Mouse (Mus musculus) heart, postnatal 10 days (tissue): Measurements from ENCODE around the gene Hectd2. TPM values are rescaled to one million over a fixed set of nuclear protein-coding genes. Genes with fewer than 3 reads are reported as not detected.

Experiments
- DNase-seq, 2 experiments: peaks; one replicate each; pipeline ENCODE4 v3.0.0; 2021
- intact Hi-C: fragments of 180-260 bp; cut with DNase I; formaldehyde crosslinking; loops from one replicate; pipeline ENCODE4 v1.15.1; 2025
- total RNA-seq, 2 experiments: library from RNA; stranded (reverse); gene quantifications; 2 replicates each; pipeline ENCODE4 v1.2.3; 2021

Gene Hectd2
- total RNA-seq, 2 experiments from 2014 or later: 3.0 to 3.1 TPM

GRCm38 (mm10) chr19:36559331-36559730, 4.9 kb downstream of the Hectd2 start:
- DNase-seq: no peak
- intact Hi-C loops: loop anchor here (10.0 kb wide), 1 partner anchor 465 kb away; no protein-coding TSS in a partner anchor

GRCm38 (mm10) chr19:36560160-36560559, 5.7 kb downstream of the Hectd2 start:
- intact Hi-C loops: no loop called here

DNA sequence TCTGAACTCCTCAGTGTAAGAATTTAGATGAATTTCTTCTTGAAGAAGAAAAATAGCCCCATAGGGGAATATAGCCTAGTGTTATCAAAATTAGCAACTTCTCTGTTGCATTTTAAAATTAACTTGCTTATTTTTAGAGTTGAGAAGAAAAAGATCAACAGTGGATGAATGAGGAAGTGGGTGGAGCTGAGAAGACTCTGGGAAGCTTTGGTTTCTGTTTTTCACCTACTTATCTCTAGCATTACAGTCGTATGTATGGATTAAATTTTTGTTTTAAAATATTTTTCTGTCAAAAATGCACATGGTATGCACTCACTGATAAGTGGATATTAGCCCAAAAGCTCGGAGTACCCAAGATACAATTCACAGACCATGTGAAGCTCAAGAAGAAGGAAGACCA, 6.7 kb downstream of the Hectd2 start:
- DNase-seq: no peak
- intact Hi-C loops: no loop called here

More at GRCm38 (mm10) chr19:36560160-36560559, 5.7 kb downstream of the Hectd2 start:
- peak in 1 of 2 experiments; percentile 20 for DNase-seq

GRCm38 (mm10) chr19:36564396-36564795, 10.0 kb downstream of the Hectd2 start:
- no peak for DNase-seq
- intact Hi-C loops: no loop called here

DNA sequence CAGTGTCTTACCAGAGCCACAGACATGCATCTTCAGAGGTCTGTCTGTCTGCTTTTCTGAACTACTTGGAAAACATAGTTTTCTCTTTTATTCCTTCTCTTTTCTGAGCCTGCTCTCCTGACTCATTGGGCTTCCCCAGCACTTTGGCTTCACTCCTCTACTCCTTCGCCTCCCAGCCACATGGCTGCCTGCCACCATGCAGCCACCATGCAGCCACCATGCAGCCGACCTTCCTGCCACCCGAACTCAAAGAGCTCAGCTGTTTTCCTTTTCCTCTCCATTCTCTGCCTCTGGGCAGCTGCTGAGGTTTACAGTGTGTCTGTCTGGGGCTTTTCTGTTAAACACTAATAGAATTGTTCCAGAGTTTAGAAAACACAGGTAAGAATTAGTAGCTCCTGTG, 19.5 kb downstream of the Hectd2 start:
- DNase-seq: peak in 1 of 2 experiments; percentile 24
- intact Hi-C loops: no loop called here

GRCm38 (mm10) chr19:36575159-36575558, 20.7 kb downstream of the Hectd2 start:
- intact Hi-C loops: no loop called here
- no peak for DNase-seq

DNA sequence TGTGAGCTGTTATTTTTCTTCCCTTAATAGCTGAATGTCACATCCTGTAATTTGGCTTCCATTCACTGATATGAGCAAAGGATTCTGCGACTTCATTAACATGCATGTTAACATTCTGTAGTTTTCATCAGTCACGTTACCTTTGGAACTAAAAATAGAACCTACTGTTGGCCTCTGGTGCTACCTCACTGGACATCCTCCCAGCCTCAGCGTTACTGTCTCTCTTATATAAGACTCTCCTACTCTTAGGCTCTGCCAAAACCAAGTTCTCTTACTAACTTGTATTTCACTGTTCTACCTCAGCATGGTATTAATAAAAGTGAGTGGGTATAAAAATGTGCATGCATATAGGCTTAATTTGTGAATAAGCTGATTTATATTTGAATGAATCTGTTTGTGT, 26.4 kb downstream of the Hectd2 start:
- intact Hi-C loops: no loop called here
- DNase-seq: peak; percentile 19 to 26

GRCm38 (mm10) chr19:36582116-36582515, 27.7 kb downstream of the Hectd2 start:
- intact Hi-C loops: no loop called here
- no peak for DNase-seq

GRCm38 (mm10) chr19:36585505-36585904, 31.1 kb downstream of the Hectd2 start:
- intact Hi-C loops: no loop called here
- DNase-seq: no peak

DNA sequence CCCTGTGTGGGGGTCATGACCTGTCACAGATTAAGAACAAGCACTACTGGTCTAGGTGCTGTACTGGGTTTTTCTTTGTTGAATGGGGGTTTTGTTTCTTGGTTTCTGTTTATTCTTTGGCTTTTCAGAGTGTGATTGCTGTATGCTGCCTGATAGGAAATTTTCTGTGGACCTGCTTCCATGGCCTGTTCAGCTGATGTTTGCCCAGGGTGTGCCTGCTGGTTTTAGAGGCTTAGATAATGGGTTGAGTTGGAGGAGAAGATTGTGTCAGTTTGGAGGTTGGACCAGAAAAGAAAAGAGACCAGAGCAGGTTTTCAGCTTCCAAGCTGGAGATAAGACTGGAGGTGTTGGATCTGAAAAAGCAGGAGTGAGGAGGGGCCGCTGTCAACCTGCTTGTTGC, 40.0 kb downstream of the Hectd2 start:
- intact Hi-C loops: no loop called here
- DNase-seq: no peak

DNA sequence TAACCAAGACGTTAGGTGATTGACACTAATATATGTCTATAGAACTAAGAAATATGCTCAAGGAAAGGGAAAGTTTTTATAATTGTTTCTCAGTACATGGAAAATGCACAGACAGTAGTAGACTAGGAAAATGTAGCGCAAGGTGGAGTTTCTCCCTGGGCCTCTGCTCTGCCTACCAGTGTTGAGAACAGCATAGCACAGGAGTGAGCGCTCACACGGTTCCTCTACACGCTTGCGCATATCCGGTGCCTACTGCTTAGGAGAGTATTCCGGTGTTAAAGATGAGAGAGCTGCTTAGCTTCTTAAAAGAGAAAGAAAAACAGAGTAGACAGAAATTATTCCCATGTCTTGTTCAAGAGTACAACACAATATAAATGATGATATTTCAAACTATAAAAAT, 47.4 kb downstream of the Hectd2 start:
- intact Hi-C loops: no loop called here
- DNase-seq: no peak

GRCm38 (mm10) chr19:36602535-36603312, 48.3 kb downstream of the Hectd2 start:
- DNase-seq: no peak
- intact Hi-C loops: no loop called here

DNA sequence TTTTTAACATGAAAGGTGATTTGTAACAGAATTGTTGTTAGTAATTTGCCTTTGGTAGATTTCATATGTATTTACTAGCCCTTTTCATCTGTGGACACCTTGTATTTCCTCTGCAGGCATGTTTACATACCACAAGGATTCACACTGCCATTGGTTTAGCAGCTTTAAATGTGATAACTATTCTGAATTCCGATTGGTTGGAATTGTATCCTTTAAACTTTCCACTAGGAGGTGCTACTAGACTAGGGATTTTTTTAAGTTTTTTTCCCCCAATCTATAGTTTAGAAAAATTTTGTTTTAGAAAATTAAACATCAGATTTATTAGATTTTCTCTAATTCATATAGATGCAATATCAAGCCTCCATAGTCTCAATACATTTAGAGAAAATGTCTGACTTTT, 51.8 kb downstream of the Hectd2 start:
- intact Hi-C loops: loop anchor here (5.0 kb wide), 2 partner anchors 206 to 311 kb away; partner anchors contain the start of gene Fgfbp3
- DNase-seq: no peak

DNA sequence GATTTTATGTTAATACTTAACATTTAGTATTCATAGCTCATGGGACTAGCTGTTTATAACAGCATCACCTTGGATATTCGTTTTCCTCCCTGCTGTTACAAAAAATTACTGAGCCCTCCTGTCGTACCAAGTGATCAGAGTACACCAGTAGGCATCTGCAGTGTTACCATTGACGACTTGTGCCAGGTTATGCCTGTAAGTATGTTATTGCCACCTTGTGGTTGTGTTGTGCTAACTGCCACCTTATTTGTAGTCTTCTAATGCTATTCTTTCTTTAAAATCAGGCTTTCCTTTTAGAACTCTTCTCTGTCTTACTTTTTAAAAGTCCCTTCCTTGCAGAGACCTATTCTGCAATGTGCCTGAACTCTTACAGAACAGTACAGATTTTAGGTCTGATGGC, 54.8 kb downstream of the Hectd2 start:
- peak; percentile 12 for DNase-seq
- intact Hi-C loops: loop anchor here (5.0 kb wide), 2 partner anchors 203 to 308 kb away; partner anchors contain the start of gene Fgfbp3

- DNase-seq: no peak
- intact Hi-C loops: no loop called here
These were observed 55.9 kb downstream of the Hectd2 start for GRCm38 (mm10) chr19:36610309-36610708.

DNA sequence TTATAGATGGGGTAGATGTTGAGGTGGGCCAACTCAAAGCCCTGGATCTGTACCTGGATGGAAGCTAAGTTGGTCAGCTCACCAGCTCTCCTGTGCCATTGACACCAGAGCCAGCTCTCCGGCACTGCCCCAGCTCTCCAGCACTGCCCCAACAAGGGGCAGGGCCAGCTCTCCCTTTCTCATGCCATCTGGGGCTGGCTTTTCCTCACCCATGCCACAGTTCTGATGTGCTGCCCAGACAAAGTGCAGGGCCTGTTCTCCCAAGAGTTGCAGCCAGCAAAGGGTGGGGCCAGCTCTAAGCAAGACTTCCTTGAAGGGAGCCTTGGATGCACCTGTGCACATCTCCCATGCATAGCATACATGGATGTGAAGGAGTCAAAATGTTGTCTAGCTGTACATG, 71.5 kb downstream of the Hectd2 start:
- no peak for DNase-seq
- intact Hi-C loops: no loop called here

DNA sequence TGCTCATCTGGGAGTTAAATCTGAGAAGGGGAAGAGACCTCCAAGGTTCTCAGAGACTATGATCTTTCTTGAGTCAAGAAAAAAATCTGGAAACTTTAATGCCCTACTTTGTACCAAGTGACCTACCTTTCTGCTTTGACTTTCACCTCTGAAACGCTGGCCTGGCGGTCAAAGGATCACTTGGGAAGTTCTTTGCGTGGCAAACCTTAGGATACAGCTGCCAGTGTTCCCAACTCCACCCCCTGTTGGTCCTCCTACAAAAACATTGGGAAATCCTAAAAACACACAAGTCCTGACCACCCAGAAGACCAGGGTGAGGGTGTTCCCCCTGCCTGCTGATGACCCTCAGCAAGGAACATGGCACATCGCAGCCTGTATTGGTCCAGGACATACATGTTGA, 72.4 kb downstream of the Hectd2 start:
- DNase-seq: no peak
- intact Hi-C loops: no loop called here

GRCm38 (mm10) chr19:36629394-36629910, 75.0 kb downstream of the Hectd2 start:
- DNase-seq: no peak
- intact Hi-C loops: no loop called here

- intact Hi-C loops: no loop called here
- DNase-seq: no peak
These were observed 75.9 kb downstream of the Hectd2 start for GRCm38 (mm10) chr19:36630361-36630760.

- DNase-seq: no peak
- intact Hi-C loops: no loop called here
These were observed 80.3 kb downstream of the Hectd2 start for GRCm38 (mm10) chr19:36634771-36635170.

DNA sequence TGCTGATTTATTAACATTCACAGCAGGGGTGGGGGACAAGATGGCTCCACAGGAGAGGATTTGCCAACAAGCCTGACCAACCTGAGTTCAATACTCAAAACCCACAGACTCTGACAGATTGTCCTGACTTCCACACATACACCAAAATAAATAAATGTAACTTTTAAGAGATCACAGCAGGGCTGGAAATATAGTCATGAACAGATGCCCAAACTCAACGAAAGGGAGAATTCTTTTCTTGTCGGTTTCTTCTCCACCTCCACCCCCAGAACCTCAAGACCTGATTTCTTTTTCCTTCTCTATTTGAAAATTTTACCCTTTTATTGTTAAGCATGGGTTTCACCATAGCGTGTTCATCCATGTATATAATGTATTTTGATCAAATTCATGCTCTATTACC, 82.8 kb downstream of the Hectd2 start:
- no peak for DNase-seq

DNA sequence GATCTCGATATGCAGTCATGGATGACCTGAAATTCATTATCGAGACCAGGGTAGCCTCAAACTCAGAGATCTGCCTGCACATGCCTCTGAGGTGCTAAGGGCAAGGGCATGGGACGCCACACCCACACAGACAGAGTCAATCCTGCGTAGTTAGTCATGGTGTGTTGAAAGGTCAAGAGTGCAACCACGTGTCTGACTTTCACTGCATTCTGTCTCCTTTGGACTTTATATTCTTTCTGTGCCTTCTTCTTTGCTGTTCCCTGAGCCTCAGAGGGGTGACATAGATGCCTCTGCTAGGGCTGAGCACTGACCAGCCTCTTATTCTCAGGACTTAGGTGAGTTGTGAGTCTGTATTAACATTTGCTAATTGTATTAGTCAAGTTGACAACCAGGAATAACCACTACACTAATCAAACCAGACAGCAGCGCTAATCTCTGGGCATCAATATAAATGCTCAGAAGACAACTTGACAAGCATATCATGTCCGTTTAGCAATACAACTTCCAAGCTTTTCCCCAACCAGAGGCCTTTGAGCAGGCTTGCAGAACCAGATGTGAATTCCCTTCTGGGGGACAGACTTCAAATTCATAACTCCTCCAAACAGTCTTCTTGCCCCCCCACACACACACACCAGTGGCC, 83.6 kb downstream of the Hectd2 start:
- intact Hi-C loops: no loop called here
- no peak for DNase-seq

More for the DNA sequence above, 82.8 kb downstream of the Hectd2 start:
- intact Hi-C loops: no loop called here
